Mouse (Mus musculus) heart, adult 2 months (tissue): ENCODE data around the gene Sptlc2. TPM values are rescaled to one million over a fixed set of nuclear protein-coding genes. Genes with fewer than 3 reads are reported as not detected.

ENCODE experiments used
- DNase-seq, 2 experiments: peaks; one replicate each; pipeline ENCODE4 v3.0.0; 2021
- H3K27ac ChIP-seq: fragments of 200-600 bp; 2 replicates; pipeline ENCODE4 v1.8.1; 2022
- H3K27me3 ChIP-seq: fragments of 200-500 bp; 2 replicates; pipeline ENCODE4 v1.6.1; 2012; ENCODE audit warnings: mild to moderate bottlenecking, low read length, inconsistent platforms, mixed read lengths; ENCODE audit not compliant: control insufficient read depth, insufficient read depth
- H3K36me3 ChIP-seq: fragments of 200-500 bp; 2 replicates; pipeline ENCODE4 v1.6.1; 2012; ENCODE audit warnings: low read length, inconsistent platforms; ENCODE audit not compliant: control insufficient read depth, insufficient read depth
- H3K4me1 ChIP-seq: fragments of 200-500 bp; 2 replicates; pipeline ENCODE4 v1.6.1; 2011; ENCODE audit warnings: low read length; ENCODE audit not compliant: control insufficient read depth, insufficient read depth
- H3K4me3 ChIP-seq: fragments of 200-600 bp; 2 replicates; pipeline ENCODE4 v1.8.1; 2022
- H3K79me2 ChIP-seq: fragments of 200-500 bp; replicated peaks from 2 replicates; pipeline ENCODE4 v1.6.1; 2012; ENCODE audit warnings: mild to moderate bottlenecking, inconsistent platforms, low read length, moderate library complexity, mixed read lengths; ENCODE audit not compliant: control insufficient read depth, insufficient read depth
- H3K9ac ChIP-seq: fragments of 200-500 bp; 2 replicates; pipeline ENCODE4 v1.6.1; 2012; ENCODE audit warnings: low read depth, mild to moderate bottlenecking, control low read depth, inconsistent platforms, low read length, mixed read lengths
- CTCF ChIP-seq: fragments of 200-600 bp; IDR thresholded peaks from 2 replicates; pipeline ENCODE4 v1.8.1; 2022; ENCODE audit warnings: antibody characterized with exemption, mild to moderate bottlenecking, moderate library complexity
- EP300 ChIP-seq: fragments of 200-500 bp; IDR thresholded peaks from 2 replicates; pipeline ENCODE4 v1.6.1; 2011; ENCODE audit warnings: low read depth, low read length, control low read depth; ENCODE audit not compliant: insufficient read depth
- POLR2A ChIP-seq: fragments of 200-500 bp; IDR thresholded peaks from 2 replicates; pipeline ENCODE4 v1.6.1; 2011; ENCODE audit warnings: mild to moderate bottlenecking, low read depth, low read length, control low read depth; ENCODE audit not compliant: insufficient read depth
- WGBS: fragments of 180-500 bp; shearing (Covaris S2); methylation state at CpG from one replicate; pipeline ENCODE4 v1.1.7; 2018; 5-methylcytosine and 5-hydroxymethylcytosine counted together
- intact Hi-C: fragments of 180-260 bp; cut with DNase I; formaldehyde crosslinking; loops from one replicate; pipeline ENCODE4 v1.15.1; 2025
- polyA plus RNA-seq: library from polyadenylated mRNA; depleted of rRNA; stranded (reverse); fragments of >200 nt; gene quantifications from 2 replicates; pipeline ENCODE4 v1.2.3, GENCODE M21; 2012
- total RNA-seq, 2 experiments: library from RNA; stranded (reverse); gene quantifications; 2 replicates each; pipeline ENCODE4 v1.2.3; 2021

Sptlc2 gene
- total and polyA plus RNA-seq, 3 experiments = 5.0 to 23.1 (median 21.1) TPM

DNA sequence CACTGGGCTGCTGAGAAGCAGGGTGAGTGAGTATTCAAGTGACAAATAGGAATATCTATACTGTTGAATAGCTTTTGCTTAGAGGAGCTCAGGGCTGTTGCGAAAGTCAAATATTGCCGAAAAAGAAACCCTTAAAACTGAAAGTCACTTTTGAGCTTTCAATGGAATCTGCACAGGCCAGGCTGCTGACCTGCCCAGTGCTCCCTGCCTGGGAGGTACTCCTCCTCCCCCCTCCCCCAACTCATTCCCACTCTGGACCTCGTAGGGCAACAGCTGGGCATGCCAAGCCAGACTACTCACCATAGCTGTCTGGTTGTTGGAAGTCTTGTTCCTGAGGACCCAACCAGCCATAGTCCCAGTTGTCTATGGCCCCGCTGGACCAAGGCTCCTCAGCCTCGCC lies 103.4 kb downstream of the Sptlc2 start:
- H3K27ac ChIP-seq = no peak overlapping the region
- WGBS = 88% methylated on average over 5 of the region's 5 CpGs

GRCm38 (mm10) chr12:87284268-87284667 lies 103.9 kb downstream of the Sptlc2 start:
- intact Hi-C loops = no loop called here
- H3K9ac ChIP-seq = no peak overlapping the region
- no peak overlapping the region for H3K4me3 ChIP-seq
- no peaks in the 10 kb centered on the region for H3K79me2 ChIP-seq
- H3K27ac ChIP-seq = no peak overlapping the region
- 72% methylated on average over 4 of the region's 4 CpGs for WGBS
- H3K4me1 ChIP-seq = no peaks in the 10 kb centered on the region
- H3K27me3 ChIP-seq = no peaks in the 10 kb centered on the region
- TF ChIP-seq EP300 (no peak), CTCF (no peak), POLR2A (no peak)
- no peak for DNase-seq
- no peaks in the 10 kb centered on the region for H3K36me3 ChIP-seq

More for the DNA sequence above, 103.4 kb downstream of the Sptlc2 start:
- H3K36me3 ChIP-seq = no peaks in the 10 kb centered on the region
- TF ChIP-seq CTCF (no peak), POLR2A (no peak), EP300 (no peak)
- no peak for DNase-seq
- intact Hi-C loops = no loop called here
- H3K9ac ChIP-seq = no peak overlapping the region
- no peak overlapping the region for H3K4me3 ChIP-seq
- H3K79me2 ChIP-seq = no peaks in the 10 kb centered on the region
- no peaks in the 10 kb centered on the region for H3K27me3 ChIP-seq
- no peaks in the 10 kb centered on the region for H3K4me1 ChIP-seq

- no peaks in the 10 kb centered on the region for H3K27me3 ChIP-seq
- WGBS = 73% methylated on average over 7 of the region's 7 CpGs
These were observed 104.4 kb downstream of the Sptlc2 start for GRCm38 (mm10) chr12:87283706-87284105.

DNA sequence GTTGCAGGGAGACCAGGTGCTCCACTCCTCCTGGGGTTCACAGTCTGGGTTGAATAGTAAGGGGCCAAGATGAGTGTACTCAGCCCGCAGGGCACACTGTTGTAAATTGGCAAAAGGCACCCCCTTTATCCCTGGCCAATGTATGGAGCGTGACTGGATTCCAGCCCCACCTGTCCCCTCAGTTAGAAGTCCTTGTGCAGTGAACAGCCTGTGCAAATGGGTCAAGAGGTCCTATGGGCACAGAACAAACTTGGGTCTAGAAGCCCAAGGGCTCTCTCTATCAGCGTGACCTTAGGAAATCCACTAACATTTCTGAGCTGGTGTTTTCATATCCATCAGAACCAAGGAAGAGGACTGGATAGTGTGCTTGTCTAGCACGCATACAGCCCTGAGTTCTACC lies 105.4 kb downstream of the Sptlc2 start:
- Histone ChIP-seq H3K4me1 (peaks cover 2% of the 10 kb centered on the region; the same call in 1 of the 2 replicates), H3K79me2 (no peaks in the 10 kb centered on the region), H3K4me3 (no peak overlapping the region), H3K27ac (no peak overlapping the region), H3K27me3 (no peaks in the 10 kb centered on the region), H3K36me3 (no peaks in the 10 kb centered on the region), H3K9ac (no peak overlapping the region)
- intact Hi-C loops = no loop called here
- WGBS = 95% methylated on average over 4 of the region's 4 CpGs
- no peak for DNase-seq
- TF ChIP-seq EP300 = no peak
- no peak for TF ChIP-seq CTCF
- TF ChIP-seq POLR2A = no peak

More at GRCm38 (mm10) chr12:87283706-87284105, 104.4 kb downstream of the Sptlc2 start:
- TF ChIP-seq CTCF (no peak), POLR2A (no peak), EP300 (no peak)
- Histone ChIP-seq H3K79me2 (no peaks in the 10 kb centered on the region), H3K4me1 (no peaks in the 10 kb centered on the region), H3K9ac (no peak overlapping the region), H3K36me3 (no peaks in the 10 kb centered on the region), H3K27ac (no peak overlapping the region), H3K4me3 (no peak overlapping the region)
- intact Hi-C loops = no loop called here
- no peak for DNase-seq

DNA sequence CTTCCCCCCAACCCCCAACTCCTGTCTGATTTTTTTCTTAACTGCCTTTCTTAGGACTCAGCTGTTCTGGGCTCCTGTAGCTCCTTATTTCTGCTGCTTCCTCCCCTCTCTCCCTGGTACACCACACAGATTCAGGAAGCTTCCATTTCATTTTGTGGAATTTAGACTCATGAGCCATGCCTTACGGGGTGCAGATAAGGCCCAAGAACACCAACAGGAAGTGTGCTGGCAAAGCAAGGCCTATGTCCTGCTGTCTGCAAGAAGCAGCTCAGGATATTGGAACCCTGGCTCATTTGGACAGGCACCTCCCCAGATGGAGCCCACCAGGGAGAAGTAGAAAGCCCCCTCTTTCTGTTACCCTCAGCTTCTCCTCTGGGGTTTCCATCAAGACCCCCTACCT lies 106.4 kb downstream of the Sptlc2 start:
- H3K9ac ChIP-seq = no peak overlapping the region

GRCm38 (mm10) chr12:87279879-87280278 lies 108.3 kb downstream of the Sptlc2 start:
- intact Hi-C loops = no loop called here
- H3K36me3 ChIP-seq = no peaks in the 10 kb centered on the region

More for the DNA sequence above, 106.4 kb downstream of the Sptlc2 start:
- Histone ChIP-seq H3K27ac (no peak overlapping the region), H3K4me1 (peaks cover 2% of the 10 kb centered on the region; the same call in 1 of the 2 replicates), H3K36me3 (no peaks in the 10 kb centered on the region), H3K4me3 (no peak overlapping the region), H3K27me3 (no peaks in the 10 kb centered on the region), H3K79me2 (no peaks in the 10 kb centered on the region)
- TF ChIP-seq CTCF (no peak), EP300 (no peak), POLR2A (no peak)
- no peak for DNase-seq
- WGBS = 42% methylated on average over 1 of the region's 1 CpGs
- intact Hi-C loops = no loop called here

More at GRCm38 (mm10) chr12:87279879-87280278, 108.3 kb downstream of the Sptlc2 start:
- Histone ChIP-seq H3K27me3 (no peaks in the 10 kb centered on the region), H3K27ac (no peak overlapping the region), H3K9ac (no peak overlapping the region), H3K79me2 (no peaks in the 10 kb centered on the region), H3K4me1 (peaks cover 2% of the 10 kb centered on the region; the same call in 1 of the 2 replicates), H3K4me3 (no peak overlapping the region)
- no peak for DNase-seq
- 67% methylated on average over 14 of the region's 14 CpGs for WGBS
- TF ChIP-seq EP300 = no peak
- no peak for TF ChIP-seq POLR2A
- TF ChIP-seq CTCF = no peak
